Mouse (Mus musculus): ENCODE measurements around the gene Pde10a. TPM values are rescaled to one million over a fixed set of nuclear protein-coding genes. Genes with fewer than 3 reads are reported as not detected.

Gene Pde10a
- total and polyA plus RNA-seq, 2 experiments from 2014 or later, result 8.2 to 38.5 TPM

GRCm38 (mm10) chr17:8487824-8488223, 37.3 kb upstream of the Pde10a start:
- H3K4me1 ChIP-seq (ENCODE audit: insufficient read depth, low read length), result no peaks in the 10 kb centered on the region
- H3K9me3 ChIP-seq (ENCODE audit: low read length), result no peaks in the 10 kb centered on the region
- DNase-seq (ENCODE audit: low spot score) (peak; percentile 49), ATAC-seq (no peak)
- H3K4me2 ChIP-seq (ENCODE audit: low read depth, low read length), result 0 out of 2 replicates have a peak overlapping the region, but pooled peaks have one; percentile 0
- H3K36me3 ChIP-seq (ENCODE audit: insufficient read depth, low read length), result no peaks in the 10 kb centered on the region
- no peak overlapping the region for H3K4me3 ChIP-seq (ENCODE audit: low read length)
- TF ChIP-seq CTCF (IDR thresholded peaks at IDR 0.05; ENCODE audit: low read depth), result no peak
- no peak overlapping the region for H3K9ac ChIP-seq (replicated peaks; ENCODE audit: low read length)
- 44% methylated on average over 12 of the region's 12 CpGs for WGBS
- H3K27ac ChIP-seq, result no peak overlapping the region
- no peaks in the 10 kb centered on the region for H3K27me3 ChIP-seq (ENCODE audit: insufficient read depth, low read length)

GRCm38 (mm10) chr17:8490971-8491370, 34.2 kb upstream of the Pde10a start:
- H3K27ac ChIP-seq, result no peak overlapping the region
- H3K4me2 ChIP-seq (ENCODE audit: low read depth, low read length), result no peak overlapping the region
- ATAC-seq (no peak), DNase-seq (ENCODE audit: low spot score) (no peak)
- 87% methylated on average over 5 of the region's 5 CpGs for WGBS
- no peak for TF ChIP-seq CTCF (IDR thresholded peaks at IDR 0.05; ENCODE audit: low read depth)
- no peaks in the 10 kb centered on the region for H3K4me1 ChIP-seq (ENCODE audit: insufficient read depth, low read length)
- H3K27me3 ChIP-seq (ENCODE audit: insufficient read depth, low read length), result no peaks in the 10 kb centered on the region
- H3K9me3 ChIP-seq (ENCODE audit: low read length), result no peaks in the 10 kb centered on the region
- H3K4me3 ChIP-seq (ENCODE audit: low read length), result no peak overlapping the region
- H3K9ac ChIP-seq (replicated peaks; ENCODE audit: low read length), result no peak overlapping the region
- no peaks in the 10 kb centered on the region for H3K36me3 ChIP-seq (ENCODE audit: insufficient read depth, low read length)

DNA sequence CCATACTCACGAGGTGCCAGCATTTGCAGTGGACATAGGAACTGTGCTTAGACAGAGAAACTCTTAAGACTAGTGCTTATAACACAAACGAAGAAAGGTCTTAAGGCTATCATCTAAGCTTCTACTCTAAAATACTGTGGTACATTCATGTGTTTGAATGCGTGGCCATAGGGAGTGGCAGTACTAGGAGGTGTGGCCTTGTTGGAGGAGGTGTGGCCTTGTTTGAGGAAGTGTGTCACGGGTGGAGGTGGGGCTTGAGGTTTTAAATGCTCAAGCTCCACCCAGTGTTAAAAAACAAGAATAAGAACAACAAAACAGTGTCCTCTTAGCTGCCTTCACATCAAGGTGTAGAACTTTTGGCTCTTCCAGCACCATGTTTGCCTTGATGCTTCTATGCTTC, 31.7 kb upstream of the Pde10a start:
- Histone ChIP-seq H3K9ac (replicated peaks; ENCODE audit: low read length) (no peak overlapping the region), H3K36me3 (ENCODE audit: insufficient read depth, low read length) (no peaks in the 10 kb centered on the region), H3K4me1 (ENCODE audit: insufficient read depth, low read length) (no peaks in the 10 kb centered on the region), H3K4me2 (ENCODE audit: low read depth, low read length) (no peak overlapping the region), H3K9me3 (ENCODE audit: low read length) (no peaks in the 10 kb centered on the region), H3K27me3 (ENCODE audit: insufficient read depth, low read length) (no peaks in the 10 kb centered on the region), H3K4me3 (ENCODE audit: low read length) (no peak overlapping the region), H3K27ac (no peak overlapping the region)
- 85% methylated on average over 4 of the region's 4 CpGs for WGBS
- DNase-seq (ENCODE audit: low spot score) (no peak), ATAC-seq (no peak)
- no peak for TF ChIP-seq CTCF (IDR thresholded peaks at IDR 0.05; ENCODE audit: low read depth)

DNA sequence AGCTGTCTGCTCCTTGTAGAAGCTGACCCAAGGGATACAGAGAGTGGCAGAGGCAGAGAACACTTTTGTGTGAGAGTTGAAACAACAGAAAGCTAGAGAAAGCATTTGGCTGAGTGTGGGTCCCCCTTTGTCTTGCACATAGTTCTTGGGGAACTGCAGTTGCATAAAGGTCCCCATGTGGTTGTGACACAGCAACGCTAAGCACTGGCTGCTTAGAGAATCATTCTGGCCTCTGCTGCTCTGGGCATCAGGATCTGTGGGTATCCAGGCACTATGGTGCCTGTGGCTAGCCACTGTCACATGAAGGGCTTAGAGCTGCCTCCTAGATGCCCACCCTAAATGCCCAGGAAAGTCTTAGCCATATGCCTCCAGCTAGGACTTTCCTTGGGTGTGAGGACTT, 27.0 kb upstream of the Pde10a start:
- WGBS, result 77% methylated on average over 1 of the region's 1 CpGs
- no peak for TF ChIP-seq CTCF (IDR thresholded peaks at IDR 0.05; ENCODE audit: low read depth)
- Histone ChIP-seq H3K4me3 (ENCODE audit: low read length) (no peak overlapping the region), H3K36me3 (ENCODE audit: insufficient read depth, low read length) (no peaks in the 10 kb centered on the region), H3K27me3 (ENCODE audit: insufficient read depth, low read length) (no peaks in the 10 kb centered on the region), H3K9ac (replicated peaks; ENCODE audit: low read length) (no peak overlapping the region), H3K4me1 (ENCODE audit: insufficient read depth, low read length) (no peaks in the 10 kb centered on the region), H3K4me2 (ENCODE audit: low read depth, low read length) (no peak overlapping the region), H3K27ac (no peak overlapping the region), H3K9me3 (ENCODE audit: low read length) (no peaks in the 10 kb centered on the region)
- no peak for DNase-seq (ENCODE audit: low spot score)
- no peak for ATAC-seq

GRCm38 (mm10) chr17:8498655-8499054, 26.5 kb upstream of the Pde10a start:
- WGBS, result 58% methylated on average over 5 of the region's 5 CpGs
- Histone ChIP-seq H3K9ac (replicated peaks; ENCODE audit: low read length) (no peak overlapping the region), H3K4me2 (ENCODE audit: low read depth, low read length) (no peak overlapping the region), H3K4me1 (ENCODE audit: insufficient read depth, low read length) (no peaks in the 10 kb centered on the region), H3K4me3 (ENCODE audit: low read length) (no peak overlapping the region), H3K27me3 (ENCODE audit: insufficient read depth, low read length) (no peaks in the 10 kb centered on the region), H3K9me3 (ENCODE audit: low read length) (no peaks in the 10 kb centered on the region), H3K36me3 (ENCODE audit: insufficient read depth, low read length) (no peaks in the 10 kb centered on the region), H3K27ac (no peak overlapping the region)
- DNase-seq (ENCODE audit: low spot score) (no peak), ATAC-seq (no peak)
- no peak for TF ChIP-seq CTCF (IDR thresholded peaks at IDR 0.05; ENCODE audit: low read depth)

DNA sequence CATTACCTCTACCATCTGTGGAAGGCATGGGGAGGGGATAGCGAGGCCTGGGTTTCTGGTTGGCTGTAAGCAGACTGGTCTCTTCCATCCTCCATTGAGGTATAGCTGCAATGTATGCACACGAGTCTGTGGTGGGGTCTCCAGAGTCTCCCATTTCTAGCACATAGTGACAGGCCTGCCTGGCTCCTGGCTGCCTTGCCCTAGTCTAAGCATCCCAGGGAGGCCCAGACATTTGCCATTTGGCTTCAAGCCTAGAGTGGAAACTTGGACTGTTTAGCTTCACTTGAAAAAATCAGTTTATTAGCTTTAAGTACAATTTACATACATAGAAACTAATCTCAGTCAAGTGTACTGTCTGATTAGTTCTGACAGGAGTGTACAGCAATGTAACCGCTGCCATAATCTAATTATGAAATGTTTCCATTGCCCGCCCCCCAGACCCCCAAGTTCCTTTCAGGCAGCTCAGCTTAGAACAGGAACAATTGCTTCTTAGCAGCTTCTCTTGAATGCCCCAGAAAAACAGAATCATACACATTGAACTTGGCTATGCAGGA, 25.5 kb upstream of the Pde10a start:
- Histone ChIP-seq H3K4me1 (ENCODE audit: insufficient read depth, low read length) (no peaks in the 10 kb centered on the region), H3K27me3 (ENCODE audit: insufficient read depth, low read length) (no peaks in the 10 kb centered on the region), H3K36me3 (ENCODE audit: insufficient read depth, low read length) (no peaks in the 10 kb centered on the region), H3K4me2 (ENCODE audit: low read depth, low read length) (no peak overlapping the region), H3K9me3 (ENCODE audit: low read length) (no peaks in the 10 kb centered on the region), H3K27ac (no peak overlapping the region), H3K4me3 (ENCODE audit: low read length) (no peak overlapping the region), H3K9ac (replicated peaks; ENCODE audit: low read length) (no peak overlapping the region)
- ATAC-seq (no peak), DNase-seq (ENCODE audit: low spot score) (no peak)
- no peak for TF ChIP-seq CTCF (IDR thresholded peaks at IDR 0.05; ENCODE audit: low read depth)
- WGBS, result 64% methylated on average over 4 of the region's 4 CpGs

DNA sequence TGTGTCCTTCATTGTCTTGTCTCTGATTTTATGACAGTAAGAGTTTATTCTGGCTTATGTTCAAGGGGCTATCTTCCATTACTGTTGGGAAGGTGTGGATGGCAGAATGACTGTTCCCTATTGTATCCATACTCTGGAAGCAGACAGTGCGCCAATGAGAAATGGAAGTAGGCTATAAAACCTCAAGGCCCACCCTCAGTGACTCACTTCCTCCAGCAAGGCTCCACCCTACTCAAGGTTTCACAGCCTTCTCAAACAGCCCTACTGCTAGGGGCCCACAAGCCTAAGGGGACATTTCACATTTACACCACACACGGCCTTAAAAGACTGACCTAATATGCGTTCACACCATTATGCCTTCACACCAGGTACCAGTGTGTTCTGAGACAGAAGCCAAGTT, 20.8 kb upstream of the Pde10a start:
- DNase-seq (ENCODE audit: low spot score), result no peak
- WGBS, result 92% methylated on average over 3 of the region's 3 CpGs

More for the DNA sequence above, 20.8 kb upstream of the Pde10a start:
- H3K4me1 ChIP-seq (ENCODE audit: insufficient read depth, low read length), result peaks cover 16% of the 10 kb centered on the region
- no peak overlapping the region for H3K4me2 ChIP-seq (ENCODE audit: low read depth, low read length)
- no peaks in the 10 kb centered on the region for H3K9me3 ChIP-seq (ENCODE audit: low read length)
- no peaks in the 10 kb centered on the region for H3K27me3 ChIP-seq (ENCODE audit: insufficient read depth, low read length)
- no peak for ATAC-seq
- no peak overlapping the region for H3K9ac ChIP-seq (replicated peaks; ENCODE audit: low read length)
- H3K27ac ChIP-seq, result no peak overlapping the region
- no peak overlapping the region for H3K4me3 ChIP-seq (ENCODE audit: low read length)
- TF ChIP-seq CTCF (IDR thresholded peaks at IDR 0.05; ENCODE audit: low read depth), result no peak
- H3K36me3 ChIP-seq (ENCODE audit: insufficient read depth, low read length), result no peaks in the 10 kb centered on the region

Data from hindbrain, postnatal 0 days (tissue).